ENCODE assay signal across 9 mouse cellular contexts in the genomic region with DNA sequence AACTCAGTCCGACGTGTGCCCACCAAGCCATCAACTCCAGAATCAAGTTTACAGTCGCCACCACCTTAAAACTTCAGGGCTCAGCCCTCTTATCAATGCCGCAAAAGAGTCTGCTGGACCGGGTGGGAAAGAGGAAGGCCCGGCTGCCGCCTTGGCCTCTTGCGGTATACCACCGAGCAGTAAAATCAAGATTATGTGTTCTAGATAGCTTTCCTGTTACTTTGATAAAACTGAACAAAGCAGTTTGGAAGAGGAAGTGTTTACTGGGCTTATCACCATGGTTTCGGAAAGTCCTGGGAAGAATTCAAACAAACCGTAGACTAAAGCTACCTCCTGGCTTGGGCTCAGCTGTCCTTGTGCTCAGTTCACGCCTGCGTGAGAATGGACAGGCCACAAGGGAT. TPM values are rescaled to one million over a fixed set of nuclear protein-coding genes. Genes with fewer than 3 reads are reported as not detected.
A peak's percentile ranks its signal among the peaks of the same experiment; 100 is the strongest.
DNase-seq lines count a peak whose midpoint lies in the region; ATAC-seq lines count a peak whose summit lies in the region.
"Had no signal": no experiment of that assay in that cellular context is flagged by ENCODE, and none has a peak within 500 bp of the region (broad histone marks: within the 10 kb centered on the region; RNA-seq: fewer than 3 reads in every experiment).

No protein-coding gene starts in this region.

- WGBS in forebrain, embryonic 11.5 days: 3% methylated on average over 13 of the region's 13 CpGs
- 2% methylated on average over 13 of the region's 13 CpGs for WGBS in limb, embryonic 12.5 days
- WGBS in neural tube, embryonic 14.5 days: 1% methylated on average over 13 of the region's 13 CpGs

- H3K27me3 ChIP-seq in erythroblast, embryonic 14.5 days (ENCODE audit: control insufficient read depth): no peaks in the 10 kb centered on the region
- H3K27me3 ChIP-seq in forebrain, embryonic 11.5 days (ENCODE audit: control insufficient read depth, insufficient read depth, low read length): no peaks in the 10 kb centered on the region
- H3K27me3 ChIP-seq in limb, embryonic 12.5 days: no peaks in the 10 kb centered on the region
- no peaks in the 10 kb centered on the region for H3K27me3 ChIP-seq in neural tube, embryonic 14.5 days (ENCODE audit: control insufficient read depth, insufficient read depth, low read length)
- H3K27me3 ChIP-seq: Patski had no signal

- peak; percentile 72 for DNase-seq in CD4-positive helper T cell, adult 2 months (ENCODE audit: low read depth, low spot score)
- DNase-seq in forebrain, embryonic 11.5 days (ENCODE audit: low spot score): peak; percentile 47
- DNase-seq in layer of hippocampus, adult 18-20 months (ENCODE audit: low spot score in 2 of 2): no peak
- no peak for DNase-seq in left cerebral cortex, postnatal 10 days (ENCODE audit: extremely low spot score in 1 of 2, low spot score in 2 of 2)

- peak overlapping the region; percentile 71 for H3K9ac ChIP-seq in forebrain, embryonic 11.5 days (ENCODE audit: low read length)
- H3K9ac ChIP-seq in limb, embryonic 12.5 days (replicated peaks): peak overlapping the region; percentile 71
- peak overlapping the region; percentile 68 for H3K9ac ChIP-seq in neural tube, embryonic 14.5 days (replicated peaks; ENCODE audit: low read depth, low read length)

- H3K27ac ChIP-seq in forebrain, embryonic 11.5 days (ENCODE audit: low read depth, low read length): peak overlapping the region; percentile 43; the same call in 1 of the 2 replicates
- H3K27ac ChIP-seq in limb, embryonic 12.5 days: peak overlapping the region; percentile 84
- H3K27ac ChIP-seq in neural tube, embryonic 14.5 days (ENCODE audit: low read depth, low read length): peak overlapping the region; percentile 41; the same call in 1 of the 2 replicates

- H3K36me3 ChIP-seq in erythroblast, embryonic 14.5 days (ENCODE audit: control insufficient read depth): no peaks in the 10 kb centered on the region; the same call in 1 of the 2 replicates
- no peaks in the 10 kb centered on the region for H3K36me3 ChIP-seq in forebrain, embryonic 11.5 days (ENCODE audit: control insufficient read depth, insufficient read depth, low read length)
- no peaks in the 10 kb centered on the region; the same call in 1 of the 2 replicates for H3K36me3 ChIP-seq in limb, embryonic 12.5 days
- H3K36me3 ChIP-seq in neural tube, embryonic 14.5 days (ENCODE audit: control insufficient read depth, insufficient read depth, low read length): no peaks in the 10 kb centered on the region

- peaks cover 46% of the 10 kb centered on the region for H3K4me1 ChIP-seq in erythroblast, embryonic 14.5 days (ENCODE audit: control insufficient read depth)
- H3K4me1 ChIP-seq in forebrain, embryonic 11.5 days (replicated peaks; ENCODE audit: control insufficient read depth, insufficient read depth, low read length): peaks cover 10% of the 10 kb centered on the region
- H3K4me1 ChIP-seq in limb, embryonic 12.5 days (replicated peaks): peaks cover 23% of the 10 kb centered on the region
- H3K4me1 ChIP-seq in neural tube, embryonic 14.5 days (ENCODE audit: control insufficient read depth, insufficient read depth, low read length): peaks cover 21% of the 10 kb centered on the region

- ATAC-seq in erythroblast, adult 5-6 weeks (replicated peaks; ENCODE audit: low FRiP score, poor library complexity, severe bottlenecking): no peak
- ATAC-seq in forebrain, embryonic 11.5 days (replicated peaks; ENCODE audit: low FRiP score): no peak
- no peak for ATAC-seq in limb, embryonic 12.5 days (ENCODE audit: insufficient number of reproducible peaks, insufficient read depth, low FRiP score, low TSS enrichment, low read depth)
- ATAC-seq in neural tube, embryonic 14.5 days (ENCODE audit: low read depth): no peak

- intact Hi-C loops in left cerebral cortex, postnatal 10 days (cut with DNase I): loop anchor here (10.0 kb wide), 1 partner anchor 842 kb away; no protein-coding TSS in a partner anchor

- peak overlapping the region; percentile 99 for H3K4me3 ChIP-seq in erythroblast, embryonic 14.5 days (replicated peaks)
- H3K4me3 ChIP-seq in forebrain, embryonic 11.5 days (ENCODE audit: low read depth, low read length): peak overlapping the region; percentile 61
- peak overlapping the region; percentile 69 for H3K4me3 ChIP-seq in limb, embryonic 12.5 days (replicated peaks)
- H3K4me3 ChIP-seq in neural tube, embryonic 14.5 days (ENCODE audit: low read depth, low read length): peak overlapping the region; percentile 60

- H3K9me3 ChIP-seq in erythroblast, embryonic 14.5 days (ENCODE audit: control insufficient read depth, low read length): no peaks in the 10 kb centered on the region
- H3K9me3 ChIP-seq in forebrain, embryonic 11.5 days (ENCODE audit: control insufficient read depth, low read length): no peaks in the 10 kb centered on the region
- H3K9me3 ChIP-seq in limb, embryonic 12.5 days: no peaks in the 10 kb centered on the region
- no peaks in the 10 kb centered on the region for H3K9me3 ChIP-seq in neural tube, embryonic 14.5 days (ENCODE audit: control insufficient read depth, low read length)

- peak overlapping the region; percentile 82 for H3K4me2 ChIP-seq in forebrain, embryonic 11.5 days (ENCODE audit: low read depth, low read length, severe bottlenecking)
- H3K4me2 ChIP-seq in limb, embryonic 12.5 days: peak overlapping the region; percentile 79
- peak overlapping the region; percentile 84 for H3K4me2 ChIP-seq in neural tube, embryonic 14.5 days (ENCODE audit: low read depth, low read length)

RNA-seq across cellular contexts. Expression of a gene that starts 0.8 kb away (rescaled TPM):
- 0.09 and 0.11 TPM in 2 replicates for polyA plus RNA-seq in erythroblast, embryonic 14.5 days (2012)
- total RNA-seq in erythroblast, adult 5-6 weeks (2015; ENCODE audit: low replicate concordance): 7.5 and 7.7 TPM in 2 replicates
- total RNA-seq in erythroblast, adult 5-6 weeks (2017; ENCODE audit: low replicate concordance): 9.4 and 10.0 TPM in 2 replicates
- polyA plus RNA-seq in forebrain, embryonic 11.5 days (2014; fragmentation: Nextera tagmentation; extraction: Ambion mirVana): 44.9 and 45.4 TPM in 2 replicates
- 41.7 and 42.5 TPM in 2 replicates for polyA plus RNA-seq in limb, embryonic 12.5 days (2016; fragmentation: Nextera tagmentation; extraction: Ambion mirVana)
- 43.5 and 47.3 TPM in 2 replicates for polyA plus RNA-seq in neural tube, embryonic 14.5 days (2014; fragmentation: Nextera tagmentation; extraction: Ambion mirVana)
- 1 to 10 TPM; 8.3 to 8.8 TPM for total RNA-seq in layer of hippocampus, adult 18-20 months (2021)
- 10 to 100 TPM; 17.3 to 18.6 TPM for total RNA-seq in left cerebral cortex, postnatal 10 days (2021)

RNA-seq across cellular contexts. Expression of a gene that starts 5.4 kb away (rescaled TPM):
- 0.02 and 0.31 TPM in 2 replicates for polyA plus RNA-seq in erythroblast, embryonic 14.5 days (2012)
- 10.4 and 17.9 TPM in 2 replicates for total RNA-seq in erythroblast, adult 5-6 weeks (2015; ENCODE audit: low replicate concordance)
- 8.1 and 9.8 TPM in 2 replicates for total RNA-seq in erythroblast, adult 5-6 weeks (2017; ENCODE audit: low replicate concordance)
- 54.5 and 55.2 TPM in 2 replicates for polyA plus RNA-seq in forebrain, embryonic 11.5 days (2014; fragmentation: Nextera tagmentation; extraction: Ambion mirVana)
- 50.5 and 52.1 TPM in 2 replicates for polyA plus RNA-seq in limb, embryonic 12.5 days (2016; fragmentation: Nextera tagmentation; extraction: Ambion mirVana)
- polyA plus RNA-seq in neural tube, embryonic 14.5 days (2014; fragmentation: Nextera tagmentation; extraction: Ambion mirVana): 36.3 and 42.8 TPM in 2 replicates
- 10 to 100 TPM in 1 of 2 experiments, 1 to 10 TPM in 1; 9.9 to 10.8 TPM for total RNA-seq in layer of hippocampus, adult 18-20 months (2021)
- total RNA-seq in left cerebral cortex, postnatal 10 days (2021): 10 to 100 TPM; 17.2 to 20.5 TPM

RNA-seq across cellular contexts. Expression of a gene that starts 31.8 kb away (rescaled TPM):
- 3.9 and 6.0 TPM in 2 replicates for polyA plus RNA-seq in erythroblast, embryonic 14.5 days (2012)
- total RNA-seq in erythroblast, adult 5-6 weeks (2015; ENCODE audit: low replicate concordance): 4.2 and 8.4 TPM in 2 replicates
- total RNA-seq in erythroblast, adult 5-6 weeks (2017; ENCODE audit: low replicate concordance): 1.4 and 6.0 TPM in 2 replicates
- 48.6 and 48.8 TPM in 2 replicates for polyA plus RNA-seq in forebrain, embryonic 11.5 days (2014; fragmentation: Nextera tagmentation; extraction: Ambion mirVana)
- 54.7 and 57.3 TPM in 2 replicates for polyA plus RNA-seq in limb, embryonic 12.5 days (2016; fragmentation: Nextera tagmentation; extraction: Ambion mirVana)
- 29.7 and 30.5 TPM in 2 replicates for polyA plus RNA-seq in neural tube, embryonic 14.5 days (2014; fragmentation: Nextera tagmentation; extraction: Ambion mirVana)
- total RNA-seq in layer of hippocampus, adult 18-20 months (2021): 10 to 100 TPM; 31.1 to 34.2 TPM
- 10 to 100 TPM in 1 of 2 experiments, 1 to 10 TPM in 1; 9.5 to 10.1 TPM for total RNA-seq in left cerebral cortex, postnatal 10 days (2021)

Comparison
In these comparisons a context has a peak if more than half of its experiments do, and no peak if none do; other contexts are left out.
1. DNase-seq: peak in CD4-positive helper T cell, adult 2 months (single experiment) and forebrain, embryonic 11.5 days (single experiment); none in layer of hippocampus, adult 18-20 months (0 of 2) and left cerebral cortex, postnatal 10 days (0 of 2).
2. RNA of a gene that starts 0.8 kb away (polyA plus RNA-seq): 44.9 to 45.4 TPM in forebrain, embryonic 11.5 days, 43.5 to 47.3 TPM in neural tube, embryonic 14.5 days and 41.7 to 42.5 TPM in limb, embryonic 12.5 days; 0.09 to 0.11 TPM in erythroblast, embryonic 14.5 days; every median in the first group is over 10 times any median in the second.
3. RNA of a gene that starts 5.4 kb away (polyA plus RNA-seq): 54.5 to 55.2 TPM in forebrain, embryonic 11.5 days, 50.5 to 52.1 TPM in limb, embryonic 12.5 days and 36.3 to 42.8 TPM in neural tube, embryonic 14.5 days; 0.02 to 0.31 TPM in erythroblast, embryonic 14.5 days; every median in the first group is over 10 times any median in the second.
4. Peak in every context shown above with its lines, with median percentiles within 50 percentile points of each other: H3K4me3 ChIP-seq, H3K27ac ChIP-seq, H3K4me2 ChIP-seq and H3K9ac ChIP-seq.